Mouse (Mus musculus): ENCODE data around the gene Ralgapa2. TPM values are rescaled to one million over a fixed set of nuclear protein-coding genes. Genes with fewer than 3 reads are reported as not detected.

Ralgapa2 gene
- polyA plus RNA-seq, 1 experiment from 2014 or later = 6.5 TPM

- no peak for ATAC-seq (ENCODE audit: extremely low read depth, insufficient number of reproducible peaks, low FRiP score, low TSS enrichment)
- no peak overlapping the region for H3K9ac ChIP-seq
- no peaks in the 10 kb centered on the region for H3K9me3 ChIP-seq
- H3K27me3 ChIP-seq (replicated peaks) = no peaks in the 10 kb centered on the region
- 30% methylated on average over 2 of the region's 2 CpGs for WGBS
- no peak overlapping the region for H3K27ac ChIP-seq (replicated peaks)
- H3K4me3 ChIP-seq = no peak overlapping the region
- H3K36me3 ChIP-seq = no peaks in the 10 kb centered on the region
- H3K4me1 ChIP-seq = no peaks in the 10 kb centered on the region
- H3K4me2 ChIP-seq = no peak overlapping the region
These were observed 13.3 kb upstream of the Ralgapa2 start for GRCm38 (mm10) chr2:146525483-146525882.

DNA sequence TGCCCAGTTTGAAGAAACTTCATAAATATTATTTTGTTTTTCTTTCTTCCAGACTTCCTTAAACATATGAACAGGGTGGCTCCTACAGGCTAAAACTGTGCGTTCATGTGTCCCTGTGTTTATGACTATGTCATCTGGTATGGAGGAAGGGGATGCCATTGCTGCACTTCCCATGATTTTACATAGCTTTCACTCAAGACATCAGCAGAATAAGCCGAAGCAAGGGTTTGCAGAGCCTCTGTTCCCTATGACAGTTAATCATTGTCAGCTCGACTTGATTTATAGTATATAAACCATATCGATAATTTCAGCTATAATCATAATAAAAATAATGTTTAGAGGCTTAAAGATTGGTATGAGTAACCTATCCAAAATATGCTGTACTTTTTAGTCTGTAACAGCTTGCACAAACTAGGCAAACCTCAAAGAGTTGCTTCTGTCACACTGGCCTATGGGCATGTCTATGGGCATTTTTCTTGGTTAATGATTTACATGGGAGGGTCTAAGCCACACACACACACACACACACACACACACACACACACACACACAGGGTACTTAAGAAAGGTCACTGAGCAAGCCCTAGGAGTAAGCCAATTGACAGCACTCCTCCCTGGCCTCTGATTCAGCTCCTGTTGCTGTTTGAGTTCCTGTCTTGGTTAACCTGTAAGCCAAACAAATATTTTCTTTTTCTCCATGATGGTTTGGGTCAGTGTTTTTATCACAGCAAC lies 12.7 kb upstream of the Ralgapa2 start:
- Histone ChIP-seq H3K9ac (no peak overlapping the region), H3K27ac (replicated peaks) (no peak overlapping the region), H3K4me1 (no peaks in the 10 kb centered on the region), H3K9me3 (no peaks in the 10 kb centered on the region), H3K36me3 (no peaks in the 10 kb centered on the region), H3K27me3 (replicated peaks) (no peaks in the 10 kb centered on the region), H3K4me3 (no peak overlapping the region), H3K4me2 (no peak overlapping the region)
- ATAC-seq (ENCODE audit: extremely low read depth, insufficient number of reproducible peaks, low FRiP score, low TSS enrichment) = no peak
- WGBS = 80% methylated on average over 4 of the region's 4 CpGs

GRCm38 (mm10) chr2:146516894-146517293 lies 4.8 kb upstream of the Ralgapa2 start:
- Histone ChIP-seq H3K4me2 (no peak overlapping the region), H3K4me1 (peaks cover 4% of the 10 kb centered on the region; the same call in 1 of the 2 replicates), H3K4me3 (no peak overlapping the region), H3K9ac (no peak overlapping the region), H3K27me3 (replicated peaks) (no peaks in the 10 kb centered on the region), H3K27ac (replicated peaks) (no peak overlapping the region), H3K9me3 (no peaks in the 10 kb centered on the region), H3K36me3 (no peaks in the 10 kb centered on the region)
- WGBS = 77% methylated on average over 2 of the region's 2 CpGs
- ATAC-seq (ENCODE audit: extremely low read depth, insufficient number of reproducible peaks, low FRiP score, low TSS enrichment) = no peak

DNA sequence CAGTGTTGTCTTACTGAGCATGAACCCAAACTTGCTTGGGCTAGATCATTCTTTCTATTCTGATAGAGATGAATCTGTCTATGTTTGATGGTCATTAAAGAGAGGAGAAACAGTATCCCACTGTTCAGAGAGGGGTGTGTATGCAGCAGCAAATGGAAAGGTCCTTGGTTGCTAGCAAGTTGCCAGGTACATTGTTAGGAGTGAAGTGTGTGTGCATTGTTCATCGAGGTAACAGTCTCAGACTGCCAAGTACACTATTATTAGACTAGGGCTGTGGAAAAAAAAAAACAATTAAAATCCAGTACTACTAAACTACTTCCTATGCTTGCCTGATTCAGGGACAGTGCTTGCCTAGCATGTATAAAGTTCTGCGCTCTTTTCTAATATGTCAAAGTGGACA lies 2.9 kb upstream of the Ralgapa2 start:
- no peaks in the 10 kb centered on the region for H3K36me3 ChIP-seq
- no peak overlapping the region for H3K4me2 ChIP-seq
- H3K9me3 ChIP-seq = no peaks in the 10 kb centered on the region
- no peak overlapping the region for H3K4me3 ChIP-seq
- 60% methylated on average over 2 of the region's 2 CpGs for WGBS
- H3K27ac ChIP-seq (replicated peaks) = no peak overlapping the region
- no peak for ATAC-seq (ENCODE audit: extremely low read depth, insufficient number of reproducible peaks, low FRiP score, low TSS enrichment)
- peaks cover 13% of the 10 kb centered on the region for H3K4me1 ChIP-seq
- H3K27me3 ChIP-seq (replicated peaks) = no peaks in the 10 kb centered on the region
- H3K9ac ChIP-seq = no peak overlapping the region

DNA sequence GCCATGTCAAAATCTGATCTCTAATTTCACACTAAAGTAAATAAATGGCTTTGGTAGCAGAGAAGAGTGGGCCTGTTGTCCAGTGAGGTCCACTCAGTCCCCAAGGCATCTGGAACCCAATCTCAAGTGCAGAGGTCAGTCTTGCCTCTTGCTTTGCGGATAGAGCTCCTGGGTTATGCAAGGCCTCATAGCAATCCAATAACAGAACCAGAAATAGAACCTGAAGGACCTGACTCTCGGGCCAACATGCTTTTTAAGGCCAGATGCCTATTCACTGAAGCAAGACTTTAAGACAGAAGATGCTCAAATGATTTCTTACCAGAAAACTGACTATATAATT lies 407 bp upstream of the Ralgapa2 start:
- H3K4me2 ChIP-seq = peak overlapping the region; percentile 85
- ATAC-seq (ENCODE audit: extremely low read depth, insufficient number of reproducible peaks, low FRiP score, low TSS enrichment) = no peak
- no peaks in the 10 kb centered on the region for H3K27me3 ChIP-seq (replicated peaks)
- H3K27ac ChIP-seq (replicated peaks) = no peak overlapping the region
- no peaks in the 10 kb centered on the region for H3K9me3 ChIP-seq
- H3K9ac ChIP-seq = peak overlapping the region; percentile 47; the same call in 1 of the 2 replicates
- peaks cover 20% of the 10 kb centered on the region for H3K4me1 ChIP-seq
- WGBS = 54% methylated on average over 2 of the region's 2 CpGs
- no peaks in the 10 kb centered on the region for H3K36me3 ChIP-seq
- peak overlapping the region; percentile 93 for H3K4me3 ChIP-seq

DNA sequence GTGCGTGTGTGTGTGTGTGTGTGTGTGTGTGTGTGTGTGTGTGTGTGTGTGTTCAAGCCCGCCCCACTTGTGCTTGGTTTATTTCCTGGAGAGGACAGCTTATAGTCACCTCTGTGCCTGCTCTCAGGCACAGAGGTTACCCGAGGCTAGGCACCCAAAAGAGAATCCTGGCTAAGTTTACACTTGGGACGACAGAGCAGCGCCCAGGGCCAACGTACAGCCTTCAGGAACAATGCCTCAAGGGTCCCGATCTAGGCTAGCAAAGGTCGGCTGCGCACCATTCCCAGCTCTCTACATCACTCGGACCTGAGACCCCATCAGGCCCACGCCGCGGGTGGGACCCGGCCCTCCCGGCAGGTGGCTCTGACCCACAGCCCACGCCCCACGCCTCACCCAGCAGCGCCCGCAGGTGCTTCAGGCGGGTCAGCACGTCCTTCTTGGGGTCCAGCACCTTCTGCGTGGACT lies 711 bp downstream of the Ralgapa2 start:
- no peaks in the 10 kb centered on the region for H3K9me3 ChIP-seq
- peak overlapping the region; percentile 96 for H3K9ac ChIP-seq
- H3K36me3 ChIP-seq = no peaks in the 10 kb centered on the region
- H3K4me2 ChIP-seq = peak overlapping the region; percentile 85
- under 1% methylated on average over 22 of the region's 22 CpGs for WGBS
- H3K27me3 ChIP-seq (replicated peaks) = no peaks in the 10 kb centered on the region
- peak overlapping the region; percentile 82 for H3K27ac ChIP-seq (replicated peaks)
- peak; percentile 35 for ATAC-seq (ENCODE audit: extremely low read depth, insufficient number of reproducible peaks, low FRiP score, low TSS enrichment)
- H3K4me3 ChIP-seq = peak overlapping the region; percentile 93
- H3K4me1 ChIP-seq = peaks cover 27% of the 10 kb centered on the region

DNA sequence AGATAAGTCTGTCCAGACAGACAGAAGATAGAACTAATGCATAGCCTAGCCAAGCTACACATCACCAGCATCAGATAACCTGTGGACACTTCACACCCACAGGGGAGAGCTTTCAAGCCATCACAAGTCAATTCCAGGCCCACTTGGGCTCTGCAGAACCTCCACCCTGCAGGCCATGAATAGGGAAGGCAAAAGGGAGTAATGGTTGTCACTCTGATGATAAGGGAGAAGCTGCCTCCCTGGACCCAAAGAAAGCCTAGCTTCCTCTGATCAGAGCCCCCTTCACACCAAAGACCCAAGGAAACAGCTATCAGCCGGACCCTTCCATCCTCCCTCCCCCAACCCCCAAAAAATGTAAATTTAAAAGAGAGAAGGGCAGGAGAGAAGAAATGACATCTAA lies 1.4 kb downstream of the Ralgapa2 start:
- no peaks in the 10 kb centered on the region for H3K27me3 ChIP-seq (replicated peaks)
- 0 out of 2 replicates have a peak overlapping the region, but pooled peaks have one; percentile 82 for H3K27ac ChIP-seq (replicated peaks)
- H3K4me3 ChIP-seq = peak overlapping the region; percentile 93
- no peaks in the 10 kb centered on the region for H3K9me3 ChIP-seq
- peaks cover 27% of the 10 kb centered on the region for H3K4me1 ChIP-seq
- H3K9ac ChIP-seq = peak overlapping the region; percentile 96
- 19% methylated on average over 1 of the region's 1 CpGs for whole genome bisulfite sequencing
- peak overlapping the region; percentile 85 for H3K4me2 ChIP-seq
- no peak for ATAC-seq (ENCODE audit: extremely low read depth, insufficient number of reproducible peaks, low FRiP score, low TSS enrichment)
- no peaks in the 10 kb centered on the region for H3K36me3 ChIP-seq

DNA sequence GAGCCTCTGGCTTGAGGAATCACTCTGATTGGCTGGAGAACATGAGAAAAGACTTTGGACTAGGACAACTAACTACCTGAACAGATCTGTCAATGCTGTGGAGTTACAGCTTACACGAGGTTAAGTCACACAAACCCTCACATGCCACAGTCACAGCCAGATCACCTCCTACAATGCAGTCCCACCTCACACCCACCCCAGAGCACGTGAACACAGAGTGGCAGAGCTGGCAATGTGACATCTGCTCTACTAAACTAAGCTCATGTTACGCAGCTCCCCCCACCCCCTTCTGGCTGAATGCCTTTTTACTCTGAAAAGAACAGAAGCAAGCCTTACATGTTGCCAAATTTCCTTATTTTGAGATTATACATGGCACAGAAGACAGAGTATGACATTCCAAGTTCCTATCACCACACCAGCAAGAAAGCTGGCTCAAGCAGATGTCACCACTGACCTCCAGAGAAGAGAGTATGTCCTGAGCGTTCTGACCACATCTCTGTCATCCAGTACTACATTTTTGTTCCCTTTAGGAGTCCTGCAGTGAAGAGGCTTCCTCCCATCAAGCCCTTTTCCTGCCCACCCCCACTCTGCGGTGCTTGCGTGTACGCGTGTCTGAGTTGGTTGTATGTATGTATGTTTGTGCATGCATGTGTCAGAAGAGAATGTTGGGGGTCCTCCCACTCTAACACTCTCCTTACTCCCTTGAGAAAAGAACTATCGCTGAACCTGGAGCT lies 9.4 kb downstream of the Ralgapa2 start:
- Histone ChIP-seq H3K4me1 (peaks cover 42% of the 10 kb centered on the region), H3K4me2 (peak overlapping the region; percentile 24), H3K27ac (replicated peaks) (peak overlapping the region; percentile 70), H3K36me3 (no peaks in the 10 kb centered on the region), H3K9me3 (no peaks in the 10 kb centered on the region), H3K9ac (no peak overlapping the region), H3K27me3 (replicated peaks) (no peaks in the 10 kb centered on the region), H3K4me3 (no peak overlapping the region)
- ATAC-seq (ENCODE audit: extremely low read depth, insufficient number of reproducible peaks, low FRiP score, low TSS enrichment) = peak; percentile 23; the same call in 1 of the 2 replicates
- 49% methylated on average over 9 of the region's 9 CpGs for WGBS

- 81% methylated on average over 1 of the region's 1 CpGs for WGBS
- H3K4me1 ChIP-seq = peaks cover 35% of the 10 kb centered on the region
These were observed 12.1 kb downstream of the Ralgapa2 start for GRCm38 (mm10) chr2:146500067-146500466.

DNA sequence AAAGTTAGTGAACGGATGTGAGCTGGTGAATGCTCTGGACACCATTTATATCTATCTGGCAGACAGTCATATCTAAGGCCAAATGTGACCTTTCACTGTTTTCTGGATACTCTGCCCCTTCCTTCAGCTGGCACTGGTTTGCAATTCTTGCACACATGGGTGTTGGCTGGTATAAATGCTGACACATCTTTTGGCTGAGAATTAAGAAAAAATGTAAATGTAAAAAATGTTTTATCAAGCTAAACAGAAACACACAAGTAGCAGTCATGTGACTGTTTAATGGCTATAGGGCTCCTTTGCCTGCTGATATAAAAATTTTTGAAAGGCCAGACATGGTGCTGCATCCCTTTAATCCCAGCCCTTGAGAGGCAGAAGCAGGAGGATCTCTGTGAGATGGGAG lies 13.0 kb downstream of the Ralgapa2 start:
- no peak overlapping the region for H3K9ac ChIP-seq
- no peaks in the 10 kb centered on the region for H3K36me3 ChIP-seq
- no peak for ATAC-seq (ENCODE audit: extremely low read depth, insufficient number of reproducible peaks, low FRiP score, low TSS enrichment)
- H3K4me2 ChIP-seq = no peak overlapping the region
- WGBS = 83% methylated on average over 1 of the region's 1 CpGs
- H3K4me3 ChIP-seq = no peak overlapping the region
- H3K27ac ChIP-seq (replicated peaks) = no peak overlapping the region
- no peaks in the 10 kb centered on the region for H3K9me3 ChIP-seq
- peaks cover 35% of the 10 kb centered on the region for H3K4me1 ChIP-seq
- H3K27me3 ChIP-seq (replicated peaks) = no peaks in the 10 kb centered on the region

More at GRCm38 (mm10) chr2:146500067-146500466, 12.1 kb downstream of the Ralgapa2 start:
- H3K9me3 ChIP-seq = no peaks in the 10 kb centered on the region
- no peaks in the 10 kb centered on the region for H3K36me3 ChIP-seq
- no peaks in the 10 kb centered on the region for H3K27me3 ChIP-seq (replicated peaks)
- no peak overlapping the region for H3K9ac ChIP-seq
- H3K4me2 ChIP-seq = no peak overlapping the region
- no peak for ATAC-seq (ENCODE audit: extremely low read depth, insufficient number of reproducible peaks, low FRiP score, low TSS enrichment)
- no peak overlapping the region for H3K4me3 ChIP-seq
- no peak overlapping the region for H3K27ac ChIP-seq (replicated peaks)

DNA sequence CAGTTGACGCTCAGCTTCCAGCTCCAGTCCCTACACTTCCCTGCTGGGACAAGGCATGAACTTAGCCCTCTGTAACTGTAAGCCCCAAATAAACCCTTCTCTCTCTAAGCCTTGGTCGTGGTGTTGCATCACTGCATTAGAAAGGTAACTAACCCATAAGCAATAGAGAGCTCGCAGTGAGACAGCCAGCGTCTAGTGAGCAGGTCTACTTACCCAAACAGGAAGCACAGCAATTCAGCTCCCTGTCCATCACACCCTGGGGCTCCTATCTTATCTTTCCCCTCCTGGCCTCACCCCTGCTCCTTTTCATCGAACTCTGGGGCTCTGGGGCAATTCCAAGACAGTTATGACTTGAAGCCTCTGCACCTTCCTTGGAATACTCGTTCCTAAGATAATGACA lies 13.8 kb downstream of the Ralgapa2 start:
- no peaks in the 10 kb centered on the region for H3K9me3 ChIP-seq
- no peak overlapping the region for H3K27ac ChIP-seq (replicated peaks)
- H3K9ac ChIP-seq = no peak overlapping the region
- H3K36me3 ChIP-seq = no peaks in the 10 kb centered on the region
- WGBS = 46% methylated on average over 6 of the region's 6 CpGs
- H3K27me3 ChIP-seq (replicated peaks) = no peaks in the 10 kb centered on the region
- H3K4me3 ChIP-seq = no peak overlapping the region
- peaks cover 27% of the 10 kb centered on the region for H3K4me1 ChIP-seq
- no peak overlapping the region for H3K4me2 ChIP-seq
- ATAC-seq (ENCODE audit: extremely low read depth, insufficient number of reproducible peaks, low FRiP score, low TSS enrichment) = no peak
